Mouse (Mus musculus) heart, adult 18-20 months (tissue): ENCODE results near the gene Phldb2. TPM values are rescaled to one million over a fixed set of nuclear protein-coding genes. Genes with fewer than 3 reads are reported as not detected.

Source experiments
- DNase-seq, 2 experiments: peaks; one replicate each; pipeline ENCODE4 v3.0.0; 2021 to 2022; ENCODE audit warnings: mixed read lengths in 1 of 2
- total RNA-seq, 2 experiments: library from RNA; stranded (reverse); gene quantifications; 2 replicates each; pipeline ENCODE4 v1.2.3; 2021

Phldb2 gene
- total RNA-seq, 2 experiments from 2014 or later, result 9.6 to 10.7 TPM

DNA sequence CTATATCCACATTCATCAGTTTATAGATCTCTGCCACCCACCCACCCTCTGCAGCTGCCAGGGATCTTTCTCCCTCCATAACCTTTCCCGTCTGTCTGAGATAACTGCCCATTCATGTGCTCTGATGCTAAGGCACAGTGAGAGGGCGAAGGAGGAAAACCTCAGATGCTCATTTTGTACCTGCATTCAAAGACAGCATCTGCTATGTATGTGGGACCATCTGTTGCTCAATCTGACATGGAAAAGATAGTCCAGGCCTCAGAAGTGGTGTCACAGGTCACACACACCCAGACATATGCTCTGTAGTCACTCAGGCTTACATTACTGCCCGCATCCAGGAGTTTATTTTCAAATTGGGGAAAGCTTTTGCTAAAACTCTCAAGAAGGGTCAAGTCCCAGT lies 112.4 kb downstream of the Phldb2 start:
- no peak for DNase-seq

GRCm38 (mm10) chr16:45837541-45838342 lies 115.7 kb downstream of the Phldb2 start:
- DNase-seq, result peak; percentile 58 to 77

DNA sequence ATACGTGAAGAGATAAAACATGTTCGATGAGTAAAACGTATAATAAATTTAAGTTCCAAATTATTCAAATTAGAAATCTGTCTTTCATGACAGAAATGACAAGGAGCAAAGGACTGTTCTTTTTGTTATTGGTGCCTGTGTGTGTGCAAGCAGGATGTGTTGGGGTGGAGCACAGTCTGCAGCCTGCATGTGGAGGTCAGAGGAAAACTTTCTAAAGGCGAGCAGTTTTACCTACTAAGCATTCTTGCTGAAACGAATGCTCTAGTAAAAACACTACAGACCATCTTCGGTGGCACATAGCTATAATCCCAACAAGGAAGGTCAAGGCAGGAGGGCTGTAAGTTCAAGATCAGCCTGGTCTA lies 120.7 kb downstream of the Phldb2 start:
- DNase-seq, result no peak

GRCm38 (mm10) chr16:45832061-45832746 lies 121.2 kb downstream of the Phldb2 start:
- DNase-seq, result peak in 1 of 2 experiments; percentile 47

- DNase-seq, result no peak
These were observed 122.1 kb downstream of the Phldb2 start for GRCm38 (mm10) chr16:45831094-45831872.

DNA sequence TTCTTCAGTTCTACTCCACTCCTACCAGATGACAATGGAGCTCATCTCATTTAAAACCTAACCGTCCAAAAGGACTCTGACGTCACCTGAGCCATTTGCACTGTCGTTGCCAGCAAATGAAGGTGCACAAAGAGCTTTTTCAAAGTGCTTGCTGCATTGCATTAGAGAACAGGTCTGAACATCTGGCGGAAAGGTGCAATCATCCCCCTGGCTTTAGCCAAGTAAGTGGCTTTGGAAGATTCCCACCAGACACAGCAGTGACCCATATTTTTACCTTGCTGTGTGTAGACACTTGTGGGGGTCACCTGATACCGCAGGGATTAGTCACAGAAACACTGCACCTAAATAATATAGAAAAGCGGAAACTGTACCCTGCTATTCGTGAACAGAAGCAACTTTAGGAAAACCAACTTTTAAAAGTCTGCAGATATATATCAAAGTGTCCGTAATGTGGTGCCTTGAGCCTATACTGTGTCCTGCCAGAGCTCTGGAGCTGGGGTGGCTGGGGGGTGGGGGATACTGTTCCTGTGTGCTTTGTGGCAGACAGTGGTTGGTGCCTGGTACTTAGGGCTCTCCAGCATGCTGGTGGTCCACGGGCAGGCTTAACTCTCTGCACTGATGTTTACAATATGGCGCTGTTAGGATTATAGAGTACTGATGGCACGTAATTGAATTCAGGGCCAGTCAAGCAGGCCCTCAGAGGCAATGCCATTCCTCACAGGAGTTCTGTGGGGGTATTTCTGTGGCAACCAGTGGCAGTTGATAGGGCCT lies 123.1 kb downstream of the Phldb2 start:
- DNase-seq, result no peak

- DNase-seq, result no peak
These were observed 128.1 kb downstream of the Phldb2 start for GRCm38 (mm10) chr16:45825309-45825708.

DNA sequence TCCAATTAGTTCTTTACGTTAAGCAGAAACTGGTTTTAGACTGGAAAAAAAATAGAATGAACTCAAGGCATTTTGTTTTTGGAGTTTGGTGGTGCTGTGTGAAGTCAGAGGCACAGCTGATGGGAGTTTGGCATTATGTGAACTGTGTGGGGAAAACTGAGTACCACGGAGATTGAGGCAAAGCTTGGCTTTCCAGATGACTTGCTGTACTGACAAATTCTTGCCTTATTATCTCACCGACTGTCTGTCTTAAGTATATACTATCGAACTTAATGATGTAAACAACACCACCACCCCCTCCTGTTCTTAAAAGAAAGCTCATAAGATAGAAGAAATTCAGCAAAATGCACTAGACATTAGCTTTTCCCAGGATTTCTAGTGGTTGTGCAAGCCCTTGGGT lies 129.4 kb downstream of the Phldb2 start:
- DNase-seq, result no peak

DNA sequence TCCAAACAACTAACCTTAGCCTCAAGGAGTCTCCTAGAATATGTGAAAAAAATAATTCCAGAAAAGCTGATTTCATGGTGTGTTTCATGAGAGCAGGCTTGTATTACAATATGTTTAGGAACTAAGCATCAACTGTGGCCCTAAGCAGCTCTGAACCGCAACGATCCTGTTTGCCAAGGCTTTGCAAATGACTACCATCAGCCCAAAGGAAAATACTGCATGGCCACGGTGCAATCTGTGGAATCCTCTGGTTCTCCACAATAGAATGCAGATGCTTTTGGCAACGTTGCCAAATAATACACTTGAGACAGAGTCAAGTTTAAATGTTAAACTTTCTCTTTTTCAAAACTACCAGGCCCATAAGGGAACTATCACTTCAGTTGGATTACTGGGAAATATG lies 133.5 kb downstream of the Phldb2 start:
- no peak for DNase-seq

- peak in 1 of 2 experiments; percentile 55 for DNase-seq
These were observed 135.6 kb downstream of the Phldb2 start for GRCm38 (mm10) chr16:45817795-45818194.

DNA sequence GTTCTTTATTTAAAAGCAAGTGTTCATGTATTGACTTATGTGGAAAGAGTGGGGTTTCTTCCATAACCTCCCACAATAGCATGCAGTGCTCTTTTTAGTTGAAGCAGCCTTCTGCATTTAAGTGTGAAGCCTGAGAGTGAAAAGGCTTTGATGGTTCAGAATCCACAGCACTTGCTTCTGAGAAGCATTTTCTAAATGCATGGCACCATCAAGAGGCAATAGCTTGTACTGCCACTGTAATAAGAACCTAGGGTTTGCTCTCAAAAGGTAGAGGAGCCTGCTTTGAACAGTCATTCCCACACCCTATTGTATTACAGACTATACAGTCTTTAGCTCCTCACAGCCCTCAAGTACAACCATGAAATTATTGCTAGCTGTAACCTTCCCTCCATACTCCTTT lies 136.7 kb downstream of the Phldb2 start:
- no peak for DNase-seq

- DNase-seq, result no peak
These were observed 138.8 kb downstream of the Phldb2 start for GRCm38 (mm10) chr16:45814611-45815010.

DNA sequence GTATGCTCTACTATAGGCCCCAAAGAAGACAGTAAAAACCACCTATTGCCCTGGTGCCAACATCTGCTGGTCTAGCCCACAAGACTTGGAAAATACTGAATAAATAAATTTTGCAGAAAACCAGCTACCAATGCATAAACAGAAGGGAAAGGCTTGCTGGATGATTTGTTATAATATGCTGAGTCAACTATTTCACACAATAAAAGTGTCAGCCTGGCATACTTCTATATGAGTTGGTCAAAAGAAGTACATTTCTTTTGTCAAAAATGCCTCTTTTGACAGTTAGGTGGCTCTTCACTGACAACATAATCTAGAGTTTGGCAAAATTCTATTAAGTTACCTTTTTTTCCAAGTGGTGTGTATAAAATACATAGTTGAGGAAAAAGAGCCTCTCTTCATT lies 141.6 kb downstream of the Phldb2 start:
- no peak for DNase-seq

DNA sequence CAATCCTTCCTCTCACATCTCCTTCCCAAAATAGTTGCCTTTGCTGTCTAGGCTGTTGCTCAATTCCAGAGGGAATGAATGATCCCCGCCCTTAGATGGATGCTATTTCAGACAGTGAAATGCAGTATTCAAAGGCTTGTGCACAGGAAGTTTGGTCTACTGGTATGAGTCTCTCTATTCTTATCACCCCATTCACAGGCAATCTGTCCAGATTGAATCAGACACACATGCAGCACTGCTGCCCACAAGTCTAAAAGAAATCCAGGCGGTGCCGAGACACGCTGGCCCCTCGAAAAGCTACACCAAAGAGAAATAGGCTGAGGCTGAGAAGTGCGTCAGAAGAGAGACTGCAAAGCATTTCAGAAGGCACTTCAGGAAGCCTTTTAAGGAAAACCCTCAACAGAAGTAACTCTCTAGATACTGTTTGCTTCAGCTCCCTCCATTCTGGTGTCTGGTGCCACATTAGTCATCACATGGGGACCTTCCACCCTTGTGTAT lies 142.5 kb downstream of the Phldb2 start:
- peak; percentile 50 to 57 for DNase-seq

- peak; percentile 41 to 55 for DNase-seq
These were observed 143.2 kb downstream of the Phldb2 start for GRCm38 (mm10) chr16:45810155-45810554.

GRCm38 (mm10) chr16:45804708-45805107 lies 148.7 kb downstream of the Phldb2 start:
- DNase-seq, result no peak

DNA sequence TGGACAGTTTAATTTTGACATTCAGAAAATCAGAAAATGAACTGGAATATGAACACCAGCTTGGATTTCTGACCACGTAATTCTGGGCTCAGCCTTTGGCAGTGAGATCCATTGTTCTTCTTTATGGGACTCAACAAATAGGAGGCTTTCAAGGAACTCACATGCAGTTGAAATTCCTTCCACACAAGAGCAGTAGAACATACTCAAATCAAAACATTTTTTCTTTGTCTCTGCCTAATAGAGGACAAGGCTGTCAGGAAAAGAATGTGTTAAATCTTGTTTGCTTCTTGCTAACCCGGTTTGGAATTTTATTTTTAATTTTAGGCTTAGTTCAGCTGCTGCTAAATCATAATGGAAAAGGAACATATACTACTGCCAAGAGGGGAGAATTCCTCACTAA lies 153.0 kb downstream of the Phldb2 start:
- DNase-seq, result no peak

DNA sequence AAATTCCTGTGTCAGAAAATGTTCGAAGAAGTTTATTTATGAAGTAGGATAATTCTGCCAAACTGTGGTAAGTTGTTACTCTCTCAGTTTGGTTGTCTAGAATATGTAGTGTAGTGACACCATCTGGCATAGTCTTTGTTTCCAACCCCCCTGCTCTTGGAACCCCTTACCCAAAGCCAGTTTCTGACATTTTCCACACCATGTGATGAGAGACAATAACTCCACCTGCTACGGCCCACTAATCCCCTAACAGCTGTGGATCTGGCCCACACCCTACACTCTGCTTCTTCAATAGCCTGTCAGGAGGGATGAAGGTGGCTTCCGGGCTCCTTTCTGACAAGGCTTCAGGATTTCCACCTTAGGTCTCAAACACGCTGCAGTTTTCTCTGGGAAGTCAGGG lies 154.2 kb downstream of the Phldb2 start:
- DNase-seq, result no peak

DNA sequence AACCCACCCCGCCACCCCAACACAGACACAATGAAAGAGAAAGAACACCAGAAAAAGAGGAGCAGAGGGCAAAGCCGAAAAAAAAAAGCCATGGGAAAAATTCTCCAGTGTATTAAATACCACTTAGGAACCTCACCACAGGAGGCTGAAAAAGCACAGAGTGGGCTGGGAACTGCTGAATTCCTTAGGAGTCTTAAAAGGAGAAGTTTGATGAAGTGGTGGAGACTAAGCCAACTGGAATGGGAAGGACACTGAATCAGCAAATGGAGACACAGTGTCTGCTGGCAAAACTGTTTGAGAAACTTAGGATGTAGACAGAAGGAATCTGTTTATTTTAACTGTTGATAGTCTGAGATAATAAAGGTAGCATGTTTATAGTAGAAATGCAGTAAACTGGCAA lies 154.8 kb downstream of the Phldb2 start:
- no peak for DNase-seq

- DNase-seq, result peak; percentile 70 to 77
These were observed 156.6 kb downstream of the Phldb2 start for GRCm38 (mm10) chr16:45796815-45797214.

DNA sequence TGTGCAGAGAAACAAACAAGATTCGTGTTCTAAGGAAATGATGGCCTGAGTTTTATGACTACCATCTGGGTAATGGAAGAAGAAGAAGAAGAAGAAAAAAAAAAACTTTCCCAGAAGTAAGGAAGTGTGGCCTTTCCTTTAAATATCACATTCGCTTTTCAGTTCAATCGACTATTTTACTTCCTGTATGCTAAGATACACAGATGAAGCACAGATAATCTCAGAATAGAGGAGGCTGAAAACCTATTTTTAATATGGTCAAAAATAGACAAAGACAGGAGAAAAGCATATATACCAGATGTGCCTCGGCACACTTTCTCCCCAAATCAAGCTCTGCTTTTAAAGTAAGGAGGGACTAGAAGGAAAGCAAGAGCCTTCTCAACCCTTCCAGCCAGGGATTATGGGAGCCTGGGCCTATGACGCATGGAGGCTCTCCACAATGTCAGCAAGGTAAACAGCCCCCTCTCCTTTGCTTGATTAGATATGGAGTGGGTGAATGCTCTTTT lies 158.2 kb downstream of the Phldb2 start:
- no peak for DNase-seq

GRCm38 (mm10) chr16:45792781-45793180 lies 160.6 kb downstream of the Phldb2 start:
- no peak for DNase-seq
